Mouse (Mus musculus) neural tube, embryonic 10.5 days (tissue): ENCODE data around the gene Kdm1a.

ENCODE experiments used
- DNase-seq: peaks from one replicate; pipeline ENCODE4 v3.0.0-alpha.2; 2017; ENCODE audit warnings: low spot score; ENCODE audit errors: extremely low spot score

Kdm1a gene

GRCm38 (mm10) chr4:136602018-136602554 is 437 bp downstream of the Kdm1a start:
- DNase-seq, result peak; percentile 79

DNA sequence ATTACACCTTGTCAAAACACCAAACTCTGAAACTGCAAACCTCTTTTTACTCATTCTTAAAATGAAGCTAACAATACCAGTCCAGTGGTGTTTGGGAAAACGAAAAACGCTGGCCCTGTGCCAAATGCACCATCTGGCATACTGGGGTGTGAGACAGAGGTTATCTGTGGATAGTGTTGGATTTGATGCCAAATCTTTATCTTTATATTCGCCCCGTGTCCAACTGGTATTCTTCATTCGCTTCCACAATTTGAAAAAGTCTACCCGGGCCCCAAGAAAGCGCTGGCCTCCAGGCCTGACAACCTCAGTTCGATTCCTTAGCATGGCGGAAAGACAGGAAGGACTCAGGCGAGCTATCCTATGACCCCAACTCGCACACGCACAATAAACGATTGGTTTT is 1.0 kb downstream of the Kdm1a start:
- peak; percentile 48 for DNase-seq

DNA sequence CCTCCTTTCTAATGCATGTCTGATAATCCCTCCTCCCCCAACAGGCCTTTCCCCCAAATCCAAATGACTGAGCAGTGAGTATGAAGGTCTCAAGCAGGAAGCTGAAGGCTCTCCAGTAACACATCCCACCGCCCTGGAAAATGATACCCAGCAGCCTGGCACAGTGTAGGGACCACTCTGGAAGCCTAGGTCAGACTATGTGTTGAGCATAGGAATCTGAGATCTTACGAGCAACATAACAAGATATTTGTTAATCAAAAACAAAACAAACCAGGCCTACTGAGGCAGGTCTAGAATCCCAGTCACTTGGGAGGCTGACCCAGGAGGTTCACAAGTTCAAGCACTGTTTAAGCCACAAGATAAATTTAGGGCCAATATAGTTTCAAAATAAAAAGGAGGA is 2.0 kb downstream of the Kdm1a start:
- no peak for DNase-seq

- no peak for DNase-seq
These were observed 2.7 kb downstream of the Kdm1a start for GRCm38 (mm10) chr4:136599869-136600268.

DNA sequence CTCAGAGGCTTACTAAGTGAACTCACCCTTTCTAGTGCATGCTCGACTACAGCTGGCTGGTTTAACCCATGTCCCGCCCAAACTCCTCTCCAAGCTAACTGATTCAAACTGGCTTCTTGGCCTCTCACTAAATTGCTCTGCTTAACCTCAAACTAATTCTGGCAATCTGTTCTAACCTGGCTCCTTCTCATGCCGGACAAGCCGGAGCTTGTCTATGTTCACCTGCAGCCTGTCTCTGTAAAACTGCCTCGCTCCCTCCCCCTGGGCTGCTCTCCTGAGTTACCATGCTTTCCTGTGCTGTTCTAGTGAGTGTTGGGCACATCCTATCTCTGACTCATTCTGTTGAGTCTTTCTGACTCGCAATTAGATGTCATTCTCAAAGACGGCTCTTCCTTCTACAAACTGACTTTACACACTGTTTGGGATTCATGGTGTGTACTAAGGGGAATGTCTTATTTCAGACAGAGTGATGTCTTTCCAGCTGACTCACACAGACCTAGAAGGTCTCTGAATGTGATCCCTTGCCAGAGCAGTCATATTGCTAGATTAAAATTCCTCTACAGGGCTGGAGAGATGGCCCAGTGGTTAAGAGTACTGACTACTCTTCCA is 4.2 kb downstream of the Kdm1a start:
- no peak for DNase-seq

GRCm38 (mm10) chr4:136595221-136595620 is 7.3 kb downstream of the Kdm1a start:
- DNase-seq, result no peak

DNA sequence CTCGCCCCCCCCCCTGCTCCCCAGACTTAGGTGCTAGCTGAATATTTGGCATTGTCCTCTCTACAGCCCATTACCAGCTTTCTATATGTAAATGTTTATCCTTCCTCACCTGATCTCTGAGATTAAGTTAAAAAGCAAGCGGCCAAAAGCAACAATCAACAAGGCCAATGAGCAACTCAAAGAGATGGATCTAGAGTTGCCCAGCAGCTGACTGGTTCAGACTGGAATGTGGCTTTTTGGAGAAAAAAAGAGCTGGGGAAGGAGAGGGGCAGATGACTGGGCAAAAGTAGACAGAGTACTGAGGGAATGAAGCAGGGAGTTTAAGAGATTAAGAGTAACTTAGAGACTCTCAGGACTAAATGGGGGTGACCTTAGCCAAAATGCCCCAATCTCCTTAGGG is 8.5 kb downstream of the Kdm1a start:
- no peak for DNase-seq

DNA sequence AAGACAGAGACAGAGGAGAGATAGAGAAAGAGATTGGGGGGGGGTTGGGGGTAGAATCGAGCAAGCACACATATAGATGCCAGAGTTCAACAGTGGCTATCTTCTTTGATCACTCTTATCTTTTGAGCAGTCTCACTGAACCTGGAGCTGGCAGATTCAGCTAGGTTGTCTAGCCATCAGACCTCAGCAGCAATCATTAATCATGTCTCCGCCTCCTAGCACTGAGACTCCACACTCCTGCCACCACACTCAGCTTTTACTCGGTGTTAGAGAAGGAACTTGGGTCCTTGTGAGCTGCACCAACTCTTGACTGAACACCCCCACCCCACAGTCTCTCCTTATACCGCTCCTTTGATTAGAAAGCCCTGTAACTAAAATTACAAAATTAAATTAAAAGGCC is 10.4 kb downstream of the Kdm1a start:
- no peak for DNase-seq

- no peak for DNase-seq
These were observed 14.5 kb downstream of the Kdm1a start for GRCm38 (mm10) chr4:136588003-136588402.

DNA sequence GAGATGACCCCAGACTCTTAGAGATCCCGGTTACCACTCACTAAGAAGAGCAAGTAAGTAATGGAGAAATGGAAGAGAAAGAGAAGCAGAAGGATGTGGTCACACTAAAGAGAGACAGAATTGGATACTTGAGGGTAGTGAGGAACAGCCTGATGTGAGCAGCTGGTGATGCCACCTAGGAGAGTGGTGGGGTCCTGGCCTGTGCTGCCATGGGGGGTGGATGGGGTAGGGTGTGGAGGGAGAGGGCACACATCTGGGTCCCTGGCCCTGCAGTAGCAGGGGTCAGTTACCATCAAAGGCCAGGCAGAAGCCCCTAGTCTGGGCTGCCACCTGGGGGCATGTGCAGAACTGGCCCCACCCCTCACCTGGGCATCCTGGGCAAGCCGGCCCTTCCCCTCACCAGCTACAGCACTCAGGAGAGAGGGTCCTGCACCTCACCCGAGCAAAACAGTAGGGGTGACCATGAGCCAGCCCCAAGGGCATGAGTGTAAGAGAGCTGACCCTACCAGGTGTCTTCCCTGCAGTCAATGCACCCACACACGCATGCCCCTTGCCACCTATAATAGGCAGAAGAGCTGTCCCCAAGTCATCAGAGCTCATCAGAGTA is 15.2 kb downstream of the Kdm1a start:
- DNase-seq, result no peak

- DNase-seq, result no peak
These were observed 20.6 kb downstream of the Kdm1a start for GRCm38 (mm10) chr4:136581885-136582284.

DNA sequence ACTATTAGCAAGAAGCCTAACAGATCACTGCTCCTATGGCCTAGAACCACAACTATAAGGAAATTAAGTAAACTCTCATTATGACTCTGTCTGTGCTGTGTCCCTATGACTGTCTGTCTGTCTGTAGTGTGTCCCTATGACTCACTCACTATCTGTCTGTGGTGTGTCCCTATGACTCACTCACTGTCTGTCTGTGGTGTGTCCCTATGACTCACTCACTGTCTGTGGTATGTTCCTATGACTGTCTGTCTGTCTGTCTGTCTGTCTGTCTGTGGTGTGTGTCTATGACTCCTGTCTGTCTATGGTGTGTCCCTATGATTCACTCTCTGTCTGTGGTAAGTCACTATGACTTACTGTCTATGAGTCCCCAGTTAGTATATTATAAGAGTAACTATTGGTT is 32.5 kb downstream of the Kdm1a start:
- DNase-seq, result no peak

DNA sequence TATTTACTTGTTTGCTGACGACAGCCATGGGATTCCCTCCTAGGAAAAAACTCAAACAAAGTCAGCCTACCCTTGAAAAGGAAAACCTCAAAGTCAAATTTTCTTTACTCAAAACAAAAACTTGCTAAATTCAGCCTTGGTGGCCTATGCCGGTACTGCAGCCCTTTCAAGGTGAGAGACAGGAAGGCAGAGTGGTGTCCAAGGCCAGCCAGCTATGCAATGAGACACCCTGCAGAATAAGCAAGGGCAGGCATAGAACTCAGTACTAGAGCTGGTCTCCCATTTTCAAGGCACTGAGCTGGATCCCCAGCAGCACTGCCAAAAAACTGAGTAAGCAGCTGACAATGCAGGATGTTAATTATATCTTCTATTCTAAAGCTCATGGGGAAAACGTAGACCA is 33.9 kb downstream of the Kdm1a start:
- DNase-seq, result no peak

DNA sequence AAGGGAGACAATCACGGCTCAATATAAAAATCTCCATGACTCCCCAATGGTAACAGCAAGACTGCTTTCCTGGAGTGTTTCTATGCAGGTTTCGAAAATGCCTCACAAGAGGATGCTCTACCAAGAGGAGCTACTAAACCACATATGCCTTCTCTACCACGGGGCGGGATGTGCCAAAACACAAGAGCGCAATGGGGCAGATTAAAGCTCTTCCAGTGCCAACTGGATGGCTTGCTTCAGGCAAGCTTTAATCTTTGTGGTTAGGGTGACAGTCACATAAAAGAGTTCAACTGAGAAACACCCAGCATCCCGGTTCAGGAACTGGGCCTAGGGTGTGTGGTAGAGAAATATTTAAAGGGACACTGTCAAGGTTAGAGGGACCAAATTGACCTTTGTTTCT is 39.8 kb downstream of the Kdm1a start:
- no peak for DNase-seq

- no peak for DNase-seq
These were observed 42.1 kb downstream of the Kdm1a start for GRCm38 (mm10) chr4:136560270-136560991.

GRCm38 (mm10) chr4:136559690-136560089 is 42.8 kb downstream of the Kdm1a start:
- DNase-seq, result no peak

GRCm38 (mm10) chr4:136557638-136558037 is 44.9 kb downstream of the Kdm1a start:
- DNase-seq, result no peak

DNA sequence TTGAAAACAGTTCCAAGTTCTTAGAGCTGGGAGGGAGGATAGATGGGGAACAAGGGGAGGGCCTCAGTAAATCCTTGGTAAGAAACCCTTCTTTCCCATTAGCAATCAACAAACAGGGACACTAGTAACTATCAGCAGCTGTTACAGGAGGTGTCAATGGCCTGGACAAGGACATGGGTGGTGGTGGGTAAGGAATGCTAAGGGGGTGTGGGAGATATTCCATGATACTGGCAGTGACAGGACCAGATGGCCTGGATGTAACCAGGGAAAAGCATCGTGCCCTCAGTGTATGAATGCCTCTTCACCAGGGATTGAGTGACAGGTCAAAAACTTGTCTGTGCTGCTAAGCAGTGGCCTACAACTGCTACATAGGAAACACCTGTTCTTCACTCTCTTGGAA is 49.4 kb downstream of the Kdm1a start:
- no peak for DNase-seq

DNA sequence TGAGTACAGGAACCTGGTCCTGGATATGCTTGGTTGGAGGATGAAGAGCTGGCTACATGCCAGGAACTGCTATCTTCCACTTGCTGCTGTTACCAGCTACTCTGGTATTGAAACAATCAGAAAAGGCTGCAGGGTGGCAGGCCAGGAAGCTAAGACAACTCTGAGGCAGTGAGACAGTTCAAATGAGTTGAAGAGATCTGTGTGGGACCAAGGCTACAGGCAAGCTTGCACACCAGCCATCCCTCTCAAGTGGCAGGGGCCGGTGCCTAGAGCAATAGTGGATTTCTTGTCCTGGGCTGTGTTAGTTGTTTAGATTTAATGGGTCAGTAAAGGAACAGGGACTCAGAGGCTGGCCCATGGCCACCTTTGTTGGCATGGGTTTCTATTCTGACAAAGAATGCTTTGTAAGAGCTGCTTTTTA is 54.1 kb downstream of the Kdm1a start:
- no peak for DNase-seq

DNA sequence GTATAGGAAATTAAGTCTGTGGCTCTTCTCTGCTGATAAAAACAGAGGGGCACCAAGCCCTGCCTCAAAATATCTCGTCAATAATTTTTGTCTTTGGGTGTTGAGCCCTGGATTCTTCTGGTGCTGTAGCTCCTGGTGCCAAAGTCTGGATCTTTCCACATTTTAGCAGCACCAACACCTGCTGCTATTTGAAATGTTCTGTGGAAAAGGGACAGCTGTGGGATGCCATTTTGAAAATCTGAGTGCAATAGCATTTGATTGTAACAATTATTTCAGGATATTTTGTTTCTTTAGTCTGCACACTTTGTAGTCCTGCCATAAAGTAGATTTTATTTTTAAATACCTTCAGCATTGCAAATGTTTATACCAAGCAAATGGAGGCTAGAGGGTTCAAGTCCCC is 54.8 kb downstream of the Kdm1a start:
- no peak for DNase-seq

DNA sequence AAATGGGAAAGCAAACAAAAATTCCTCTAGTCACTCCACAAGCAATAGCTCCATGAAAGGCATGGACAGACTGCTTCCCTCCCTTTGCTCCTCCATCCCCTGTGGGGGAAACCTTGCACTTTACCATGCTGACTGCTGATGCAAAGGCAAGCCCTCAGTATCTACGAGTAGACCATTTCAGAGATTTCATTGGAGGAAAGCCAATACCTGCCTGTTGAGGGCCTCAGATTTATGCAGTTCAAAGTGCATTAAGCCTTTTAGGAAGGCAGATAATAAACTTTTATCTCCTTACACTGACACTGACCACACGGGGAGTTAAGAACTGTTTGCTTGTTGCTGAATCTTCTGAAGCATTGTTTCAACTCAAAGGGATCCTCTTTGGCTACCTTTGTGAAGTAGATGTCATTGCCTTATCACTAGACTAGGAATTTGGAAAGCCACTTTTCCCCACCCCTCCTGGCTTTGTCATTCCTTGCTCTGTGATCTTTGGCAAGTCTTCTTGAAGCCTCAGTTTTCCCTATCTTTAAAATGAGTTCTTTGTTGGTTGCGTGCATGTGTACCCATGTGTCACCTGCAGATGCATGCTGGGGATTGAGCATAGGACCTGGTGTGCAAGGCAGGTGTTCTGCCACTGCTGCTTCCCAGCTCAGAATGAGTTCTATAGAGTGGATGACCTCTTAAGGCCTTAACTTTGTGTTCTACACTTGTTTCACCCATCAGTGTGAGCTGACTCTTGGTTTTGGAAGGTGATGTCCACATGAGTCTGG is 56.1 kb downstream of the Kdm1a start:
- DNase-seq, result no peak

- DNase-seq, result no peak
These were observed 57.4 kb downstream of the Kdm1a start for GRCm38 (mm10) chr4:136545151-136545550.
